Mouse (Mus musculus): Measurements from ENCODE around the gene Hamp. TPM values are rescaled to one million over a fixed set of nuclear protein-coding genes. Genes with fewer than 3 reads are reported as not detected.
A peak's percentile ranks its signal among the peaks of the same experiment; 100 is the strongest.

The Hamp gene
- total RNA-seq (2021) = not detected
- long read RNA-seq = 0 reads

DNA sequence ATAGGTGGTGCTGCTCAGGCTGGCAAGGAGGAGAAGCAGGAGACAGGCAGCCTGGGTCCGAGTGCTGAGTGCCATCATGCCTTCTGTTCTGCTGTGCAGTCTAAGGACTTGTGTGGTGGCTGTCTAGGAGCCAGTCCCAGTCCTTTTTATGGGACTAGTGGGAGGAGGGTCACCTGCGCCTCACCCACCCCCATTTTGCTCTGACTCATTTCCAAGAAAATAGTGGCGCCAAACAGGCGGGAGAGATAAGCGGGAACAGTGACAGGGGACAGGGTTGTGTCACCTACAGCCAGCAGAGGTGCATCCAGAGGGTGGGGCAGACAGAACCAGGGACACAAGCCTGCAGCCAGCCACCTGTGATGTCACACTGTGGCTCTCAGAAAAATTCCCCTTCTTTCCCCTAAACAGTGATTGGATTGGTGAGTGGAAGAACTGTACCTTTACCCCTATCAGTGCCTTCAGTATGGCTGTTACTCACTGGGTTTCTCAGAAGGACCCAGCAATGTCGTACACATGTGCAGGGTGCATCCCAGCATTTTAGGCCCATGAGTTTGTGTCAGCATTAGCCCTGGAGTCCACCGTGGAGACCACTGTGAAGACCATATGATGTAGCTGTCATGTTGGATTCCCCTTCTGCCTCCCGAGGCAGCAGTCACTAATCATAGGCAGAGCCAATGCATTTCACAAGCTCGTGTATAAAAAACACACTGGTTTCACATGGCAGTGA is at the start of gene Hamp:
Gene Hamp, minus strand, starts transcription at position 124 of the 727 bp plus-strand sequence.
- no peak for DNase-seq (ENCODE audit: low spot score in 2 of 2)

DNA sequence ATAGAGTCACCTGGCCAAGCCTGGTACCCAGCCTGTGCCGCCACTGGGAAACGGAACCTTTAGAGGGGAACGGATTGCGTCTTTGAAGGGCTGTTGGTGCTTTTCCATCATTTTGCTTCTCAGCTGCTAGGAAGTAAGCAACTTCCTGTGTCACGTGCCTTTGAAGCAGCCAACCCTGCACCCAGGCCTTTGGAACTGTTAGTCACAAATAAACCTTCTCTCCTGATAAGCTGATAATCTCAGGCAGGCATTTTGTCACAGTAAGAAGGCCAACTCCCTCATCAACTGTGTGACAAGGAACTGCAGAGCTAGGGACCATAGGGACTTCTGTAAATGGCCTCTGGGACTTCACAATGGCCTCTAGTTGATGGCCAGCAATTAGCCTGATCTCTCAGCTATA is 48.3 kb upstream of the Hamp start:
- no peak for DNase-seq (ENCODE audit: low spot score in 2 of 2)

DNA sequence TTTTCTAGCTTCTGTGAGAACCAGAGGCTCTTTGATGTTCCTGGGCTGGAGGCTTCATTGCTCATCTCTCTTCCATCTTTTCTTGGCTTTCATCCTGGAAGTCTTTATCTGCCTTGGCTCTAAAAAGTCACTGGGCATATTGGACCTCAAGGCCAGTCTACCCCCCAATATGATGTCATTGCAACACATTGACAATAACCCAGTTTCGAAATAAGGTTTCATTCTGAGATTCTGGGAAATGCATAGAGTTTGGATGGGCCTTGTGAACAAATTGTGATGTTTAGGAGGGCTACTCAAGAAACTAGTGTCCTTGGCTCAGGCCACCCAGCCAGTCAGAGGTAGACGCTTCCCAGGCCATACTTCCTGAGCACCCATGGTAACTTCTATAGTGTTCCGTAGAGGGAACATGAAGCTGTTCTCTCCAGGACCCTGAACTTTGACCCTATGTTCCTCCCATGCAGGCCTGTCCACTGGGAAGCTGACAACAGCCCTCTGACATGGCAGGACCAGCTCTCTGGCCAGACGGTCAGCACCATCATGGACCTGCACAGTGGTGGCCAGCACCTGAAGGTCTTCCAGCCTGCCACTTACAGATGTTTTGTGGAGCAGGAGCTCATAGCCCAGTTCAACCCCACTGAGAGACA is 44.8 kb upstream of the Hamp start:
- DNase-seq (ENCODE audit: low spot score in 2 of 2) = no peak

DNA sequence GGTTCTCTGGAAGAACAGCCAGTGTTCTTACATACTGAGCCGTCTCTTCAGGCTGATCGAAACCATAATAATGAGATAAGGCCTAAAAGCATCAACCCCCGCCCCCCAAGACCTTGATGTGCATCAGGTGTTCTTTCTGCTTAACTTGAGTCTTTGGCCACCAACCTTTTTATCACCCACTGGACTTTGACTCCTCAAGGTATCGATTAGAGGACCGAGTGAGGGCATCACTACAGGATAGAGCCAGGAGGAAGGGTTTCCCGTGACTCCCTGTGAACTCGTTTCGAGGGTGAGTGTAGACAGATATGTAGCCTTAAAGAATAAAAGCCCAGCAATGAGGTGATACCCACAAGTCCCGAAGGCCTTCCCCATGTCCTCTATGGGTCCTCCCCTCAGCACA is 41.5 kb upstream of the Hamp start:
- DNase-seq (ENCODE audit: low spot score in 2 of 2) = no peak

DNA sequence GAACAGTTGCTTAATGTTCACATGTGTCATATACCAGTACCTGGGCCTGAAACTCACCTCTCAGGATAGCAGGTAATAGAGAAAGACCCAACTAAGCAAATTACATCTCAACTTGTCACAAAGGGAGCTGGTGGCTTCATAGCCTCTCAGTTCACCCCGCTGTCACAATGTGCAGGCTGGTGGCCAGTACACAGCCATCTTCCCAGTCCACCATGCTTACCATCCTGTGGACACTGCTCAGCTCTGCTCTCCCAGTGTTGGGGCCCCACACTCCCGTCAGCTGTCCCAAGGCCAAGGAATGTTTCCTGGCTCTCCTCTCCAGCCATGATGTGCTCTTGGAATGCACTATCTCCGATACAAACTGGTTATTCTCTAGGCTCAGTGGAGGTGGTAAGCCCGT is 37.9 kb upstream of the Hamp start:
- DNase-seq (ENCODE audit: low spot score in 2 of 2) = no peak

DNA sequence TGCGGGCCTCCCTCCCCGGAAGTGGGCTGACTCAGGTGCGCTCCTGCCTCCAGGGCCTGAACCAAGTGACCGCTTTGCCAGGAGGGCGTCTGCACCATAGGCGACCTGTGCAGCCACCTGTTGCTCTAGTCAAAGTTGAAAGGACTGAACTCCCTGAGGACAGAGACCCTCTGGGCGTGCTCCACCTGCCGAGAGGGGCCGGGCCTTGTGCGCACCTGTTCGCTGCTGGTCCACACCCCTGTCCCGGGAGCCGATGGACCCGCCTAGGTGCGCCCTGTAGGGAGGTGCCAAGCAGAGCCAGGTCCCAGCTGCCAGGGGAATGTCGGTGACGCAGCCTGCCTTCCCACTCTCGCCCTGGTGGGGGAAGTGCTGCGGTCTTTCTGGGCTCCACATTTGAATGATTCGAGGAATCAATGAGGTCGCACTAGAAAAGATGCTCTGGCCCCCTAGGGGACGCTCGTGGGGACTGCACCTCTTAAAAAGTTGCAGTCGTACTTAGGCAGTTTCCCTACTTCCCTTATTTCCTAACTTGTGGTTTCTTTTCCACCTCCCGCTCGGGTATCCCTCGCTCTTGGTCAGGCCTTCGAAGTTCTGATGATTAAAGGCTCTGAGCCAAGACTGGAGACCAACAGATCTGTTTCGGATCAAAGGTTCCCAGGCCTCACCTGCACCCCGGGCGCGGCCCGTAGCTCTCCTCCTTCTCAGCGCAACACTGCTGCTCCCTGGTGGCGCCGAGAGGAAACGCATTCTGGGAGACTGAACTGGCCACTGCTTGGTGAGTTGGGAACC is 29.9 kb upstream of the Hamp start, which contains the start of gene Fam187b:
Gene Fam187b, plus strand, starts transcription at position 290 of the 789 bp plus-strand sequence.
- peak; percentile 37 to 73 for DNase-seq (ENCODE audit: low spot score in 2 of 2)

DNA sequence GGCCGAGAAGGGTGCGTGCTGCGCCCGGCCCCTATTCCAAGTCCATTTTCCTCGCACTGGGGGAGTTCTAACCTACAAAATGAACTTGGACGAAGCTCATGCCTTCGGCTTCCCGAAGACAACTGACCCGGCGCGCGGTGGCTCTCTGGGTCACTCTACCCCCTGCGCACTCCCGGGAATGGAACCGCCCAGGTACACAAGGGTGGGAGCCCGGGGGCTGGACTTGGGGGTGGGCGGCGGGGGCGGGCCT is 29.3 kb upstream of the Hamp start, which contains the start of gene Lsr:
Gene Lsr, minus strand, starts transcription at position 214 of the 250 bp plus-strand sequence.
- DNase-seq (ENCODE audit: low spot score in 2 of 2) = no peak

DNA sequence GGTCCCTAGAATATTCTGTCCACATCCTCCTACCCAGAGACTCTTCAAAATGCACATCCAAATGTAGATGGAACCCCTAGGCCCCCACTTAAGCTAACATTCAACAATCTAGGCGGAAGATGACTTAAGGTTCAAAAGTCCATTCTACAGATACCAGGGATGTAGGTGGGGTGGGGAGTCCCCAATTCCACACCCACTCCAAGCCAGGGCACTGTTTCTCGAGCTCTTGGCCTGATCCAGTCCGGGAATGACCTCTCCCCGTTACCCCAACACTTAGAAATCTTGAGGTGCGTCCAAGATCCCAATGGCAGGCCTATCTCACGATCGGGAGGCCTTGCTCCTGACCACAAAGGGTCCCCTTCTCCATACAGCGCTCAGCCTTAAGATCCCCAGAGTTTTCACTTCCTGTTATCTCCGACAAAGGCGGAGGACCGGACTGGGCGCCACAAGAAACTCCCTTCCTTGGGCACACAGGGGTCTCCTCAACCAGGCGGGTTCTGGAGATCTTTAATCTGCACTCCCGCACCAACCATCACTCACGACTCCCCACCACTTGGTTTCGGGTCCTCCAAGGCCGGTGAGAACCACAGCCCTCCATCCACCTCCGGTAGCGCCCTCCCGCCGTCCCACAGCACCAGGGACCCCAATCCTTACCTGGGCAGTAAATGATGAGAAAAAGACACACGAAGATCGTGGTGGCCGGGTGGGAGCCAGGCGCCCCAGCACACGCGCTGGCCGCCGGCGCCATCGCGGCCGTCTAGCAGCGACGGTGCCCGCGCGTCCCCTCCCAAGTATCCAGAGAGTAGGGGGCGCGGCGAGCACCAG is 28.8 kb upstream of the Hamp start:
- DNase-seq (ENCODE audit: low spot score in 2 of 2) = no peak

DNA sequence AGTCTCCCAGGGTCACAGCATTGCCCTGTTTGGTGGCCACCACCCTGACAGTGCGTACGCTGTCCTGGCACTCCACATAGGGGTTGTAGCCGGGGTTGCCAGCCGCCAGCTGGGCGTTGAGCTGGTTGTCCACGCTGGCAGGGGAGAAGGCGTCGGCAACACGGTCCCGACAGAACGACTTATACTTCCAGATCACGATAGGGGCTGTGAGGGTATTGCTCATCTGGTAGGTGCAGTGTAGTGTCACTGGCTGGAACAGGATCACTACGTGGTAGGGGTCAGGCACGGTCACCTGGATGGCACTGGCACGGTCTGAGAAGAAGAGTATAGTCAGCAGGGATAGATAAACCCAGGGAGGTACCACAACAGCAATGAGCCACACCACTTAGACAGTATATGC is 28.1 kb upstream of the Hamp start:
- DNase-seq (ENCODE audit: low spot score in 2 of 2) = no peak

DNA sequence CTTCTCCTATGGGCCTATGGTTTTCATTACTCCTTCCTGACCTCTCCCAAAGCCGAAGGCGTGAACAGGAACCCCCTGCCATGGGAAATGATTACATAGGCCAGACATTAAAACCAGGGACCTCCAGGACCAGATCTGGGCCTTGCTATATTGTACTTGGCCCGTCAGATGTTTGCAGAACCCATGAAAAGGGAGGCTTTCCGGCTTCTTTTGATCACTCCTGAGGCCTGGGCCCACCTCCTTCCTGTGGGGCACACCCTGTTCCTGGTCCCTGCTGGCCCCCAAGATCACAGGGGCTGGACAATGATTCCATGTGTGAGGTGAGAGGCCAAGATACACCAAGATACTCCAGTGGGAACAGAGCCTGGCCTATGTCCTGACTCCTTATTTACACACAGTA is 25.3 kb upstream of the Hamp start:
- DNase-seq (ENCODE audit: low spot score in 2 of 2) = no peak

DNA sequence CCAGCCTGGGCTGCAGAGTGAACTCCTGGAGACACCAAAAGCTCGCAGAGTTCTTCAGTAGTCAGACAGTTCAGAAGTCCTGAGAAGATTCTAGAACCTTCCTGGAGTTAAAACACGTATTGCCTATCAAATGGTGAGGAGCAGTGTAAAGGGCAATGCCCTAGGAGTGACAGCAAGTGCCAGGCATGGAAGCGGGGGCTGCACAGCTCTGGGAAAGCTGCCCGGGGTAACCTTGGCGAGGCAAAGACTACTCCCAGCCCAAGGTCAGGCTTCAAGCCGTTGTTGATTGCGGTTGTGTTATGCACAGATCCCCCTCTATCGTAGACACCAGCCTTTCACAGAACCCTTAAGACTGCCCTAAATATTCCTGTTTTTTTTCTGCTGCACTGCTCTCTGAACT is 24.8 kb upstream of the Hamp start:
- no peak for DNase-seq (ENCODE audit: low spot score in 2 of 2)

DNA sequence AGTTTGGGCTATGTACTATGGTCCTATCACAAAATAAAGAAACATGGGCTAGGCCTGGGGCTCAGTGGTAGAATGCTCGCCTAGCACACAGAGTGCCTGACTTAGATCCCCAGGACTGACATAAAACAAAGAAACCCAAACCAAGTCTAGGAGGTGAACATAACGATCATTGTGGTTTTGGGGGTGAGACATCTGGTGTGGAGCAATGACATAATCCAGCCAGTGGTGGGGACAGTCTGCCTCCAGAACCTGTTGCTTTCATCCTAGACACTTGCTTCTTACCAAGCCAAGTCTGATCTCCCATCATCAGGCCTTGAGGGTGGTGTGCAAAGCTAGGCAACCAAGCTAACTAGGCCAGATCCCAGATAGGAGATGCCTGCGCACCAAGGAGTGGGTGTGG is 22.8 kb upstream of the Hamp start:
- DNase-seq (ENCODE audit: low spot score in 2 of 2) = no peak

DNA sequence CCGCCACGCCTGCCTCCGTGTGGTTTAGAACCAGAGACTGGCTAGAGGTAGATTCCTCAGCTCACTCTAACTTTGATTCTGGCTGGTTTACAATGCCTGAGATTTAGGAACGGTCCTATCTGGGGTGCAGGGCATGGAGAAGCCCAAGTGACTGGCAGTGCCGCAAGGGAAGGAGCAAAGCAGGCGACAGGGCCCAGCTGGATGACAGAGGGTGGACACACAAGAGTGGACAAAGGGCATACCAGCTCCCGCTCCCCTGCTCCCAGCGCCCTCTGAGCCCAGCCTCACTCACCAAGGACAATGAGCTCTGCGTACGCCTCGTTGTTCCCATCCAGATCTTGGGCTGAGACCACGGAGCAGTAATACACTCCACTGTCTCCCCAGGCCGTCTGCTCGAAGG is 21.8 kb upstream of the Hamp start:
- DNase-seq (ENCODE audit: low spot score in 2 of 2) = no peak

DNA sequence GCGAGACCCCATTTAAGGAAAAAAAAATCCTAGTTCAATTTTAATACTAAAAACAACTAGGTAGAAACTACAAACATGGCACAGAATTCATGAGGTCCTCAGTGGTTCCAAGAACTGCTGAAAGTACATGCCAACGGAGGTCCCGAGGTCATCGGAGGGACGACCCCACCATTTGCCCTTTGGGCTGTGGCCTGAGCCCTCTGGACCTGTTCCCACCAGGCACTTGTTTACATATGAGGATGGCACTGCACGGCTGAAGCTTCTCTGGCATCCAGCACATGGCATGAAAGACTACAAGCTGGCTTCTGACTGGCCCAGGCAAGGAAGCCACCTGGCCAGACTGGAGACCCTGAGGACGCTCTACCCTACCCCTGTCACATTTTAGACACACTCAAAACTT is 20.5 kb upstream of the Hamp start:
- DNase-seq (ENCODE audit: low spot score in 2 of 2) = no peak

DNA sequence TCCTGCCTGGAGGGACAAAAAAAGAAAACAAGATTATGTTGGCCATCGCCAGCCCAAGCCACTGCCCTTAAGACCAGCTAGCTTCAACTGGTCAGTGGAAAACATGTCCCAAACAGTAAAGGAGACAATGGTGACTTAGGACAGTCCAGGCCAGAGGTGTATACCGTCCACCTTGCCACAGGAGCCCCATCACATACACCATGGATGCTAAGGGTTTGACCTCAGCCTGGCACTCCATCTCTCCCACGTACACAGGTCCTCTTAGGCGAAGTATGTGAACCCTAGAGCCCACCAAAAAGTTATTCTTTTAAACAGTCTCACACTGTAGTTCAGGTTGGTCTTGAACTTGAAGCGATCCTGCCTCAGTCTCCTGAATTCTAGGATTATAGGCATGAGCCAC is 19.0 kb upstream of the Hamp start:
- DNase-seq (ENCODE audit: low spot score in 2 of 2) = no peak

DNA sequence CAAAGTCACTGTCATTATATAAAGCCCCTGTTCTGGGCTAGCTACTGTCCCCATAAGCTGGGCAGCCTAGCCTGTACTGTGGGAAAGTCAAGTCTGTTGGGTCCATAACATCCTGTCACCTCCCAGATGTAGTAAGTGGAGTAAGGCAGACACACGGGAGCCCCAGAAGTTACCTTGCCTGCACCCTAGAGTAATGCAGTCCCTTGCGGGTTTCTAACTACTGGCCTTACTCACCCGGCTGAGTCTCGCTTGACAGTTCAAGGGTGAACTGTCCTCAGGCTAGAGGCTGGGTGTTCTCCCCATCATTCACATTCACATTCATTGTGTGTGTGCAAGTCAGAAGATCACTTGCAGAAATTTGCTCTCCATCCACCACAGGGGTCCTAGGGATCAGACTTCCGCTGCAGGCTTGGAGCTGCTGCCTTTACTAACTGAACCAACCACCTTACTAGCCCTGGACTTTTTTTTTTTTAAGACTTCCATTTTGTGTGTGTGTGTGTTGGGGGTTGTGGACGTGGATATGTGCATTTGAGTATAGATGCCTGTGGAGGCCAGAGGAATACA is 16.0 kb upstream of the Hamp start:
- DNase-seq (ENCODE audit: low spot score in 2 of 2) = no peak

DNA sequence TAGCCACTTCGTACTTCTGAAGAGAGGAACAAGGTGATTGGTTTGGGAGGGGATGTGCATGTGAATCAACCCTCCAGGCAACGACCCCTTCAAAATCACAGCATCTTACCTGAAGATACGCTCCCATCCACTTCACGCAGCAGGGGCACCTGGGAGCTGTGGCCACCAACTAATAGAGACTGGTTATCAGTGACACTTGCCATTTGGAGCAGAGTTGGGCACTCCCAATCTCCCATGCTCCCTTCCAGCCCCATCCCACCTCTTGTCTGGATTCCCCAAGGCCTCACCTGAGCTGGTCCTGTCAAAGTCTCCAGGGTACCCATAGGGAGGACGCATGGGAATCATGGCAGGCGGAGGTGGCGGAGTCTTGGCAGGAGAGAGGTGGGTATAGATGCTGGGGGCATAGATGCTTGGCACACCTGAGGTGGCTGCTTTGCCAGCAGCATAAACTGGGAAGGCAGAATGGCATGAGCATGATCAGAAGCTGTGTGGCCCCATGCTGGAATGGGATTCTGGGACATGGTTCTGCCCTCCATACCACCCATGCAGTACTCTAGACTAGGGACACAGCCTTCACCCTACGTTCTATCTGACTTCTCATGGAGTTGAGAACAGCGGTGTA is 15.1 kb upstream of the Hamp start:
- no peak for DNase-seq (ENCODE audit: low spot score in 2 of 2)

DNA sequence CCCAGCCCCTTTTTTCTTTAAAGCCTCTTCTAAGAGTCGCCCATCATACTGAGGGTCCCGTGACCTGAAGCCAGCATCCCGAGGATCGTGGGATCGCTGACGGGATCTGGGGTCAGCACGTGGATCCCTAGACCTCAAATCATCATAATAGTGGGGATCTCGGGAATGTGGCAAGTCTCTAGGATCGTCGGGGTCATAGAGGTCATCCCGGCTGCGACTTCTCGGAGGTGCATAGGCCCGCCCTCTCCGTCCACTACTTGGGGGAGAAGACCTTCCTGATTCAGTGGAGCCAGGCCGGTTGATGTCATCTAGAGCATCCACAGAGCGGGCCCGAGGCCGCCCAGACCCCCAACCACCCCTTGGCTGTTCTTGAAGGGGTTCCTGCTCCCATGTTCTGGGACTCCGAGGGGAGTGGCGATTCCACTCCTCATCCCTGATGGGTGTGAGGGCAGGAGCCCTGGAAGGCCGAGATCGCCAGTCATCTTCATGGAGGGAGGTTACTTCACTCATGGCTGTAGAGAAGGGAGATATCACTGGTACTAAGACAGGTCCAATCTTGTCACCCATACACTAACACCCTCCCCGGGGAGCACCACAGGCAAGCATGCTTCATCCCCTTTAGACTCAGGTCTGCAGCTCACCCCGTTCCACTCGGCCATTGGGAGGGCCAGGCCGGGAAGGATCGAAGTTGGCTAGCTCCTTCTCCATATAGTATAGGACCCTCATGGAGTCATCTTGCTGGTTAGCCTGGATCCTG is 14.5 kb upstream of the Hamp start:
- no peak for DNase-seq (ENCODE audit: low spot score in 2 of 2)

DNA sequence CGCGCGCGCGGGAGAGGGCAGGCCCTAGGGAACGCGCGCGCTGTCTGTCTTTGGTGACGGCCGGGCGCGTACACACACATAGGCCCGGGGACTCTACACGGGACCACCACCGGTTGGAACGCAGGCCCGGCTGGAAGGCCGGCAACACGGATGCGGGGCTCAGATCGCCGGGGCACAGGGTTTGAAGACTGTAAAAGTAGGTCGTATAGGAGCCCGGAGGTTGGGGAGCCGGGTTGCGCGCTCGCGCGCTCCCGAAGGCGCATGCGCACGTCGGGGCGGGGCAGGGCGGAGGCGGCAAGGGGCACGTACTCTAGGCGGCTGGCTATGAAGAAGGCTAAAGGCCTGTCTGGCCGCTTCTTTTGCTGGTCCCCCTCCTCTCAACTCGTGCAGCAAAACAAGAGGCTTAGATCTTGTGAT is 13.5 kb upstream of the Hamp start:
- DNase-seq (ENCODE audit: low spot score in 2 of 2) = peak; percentile 88 to 93

DNA sequence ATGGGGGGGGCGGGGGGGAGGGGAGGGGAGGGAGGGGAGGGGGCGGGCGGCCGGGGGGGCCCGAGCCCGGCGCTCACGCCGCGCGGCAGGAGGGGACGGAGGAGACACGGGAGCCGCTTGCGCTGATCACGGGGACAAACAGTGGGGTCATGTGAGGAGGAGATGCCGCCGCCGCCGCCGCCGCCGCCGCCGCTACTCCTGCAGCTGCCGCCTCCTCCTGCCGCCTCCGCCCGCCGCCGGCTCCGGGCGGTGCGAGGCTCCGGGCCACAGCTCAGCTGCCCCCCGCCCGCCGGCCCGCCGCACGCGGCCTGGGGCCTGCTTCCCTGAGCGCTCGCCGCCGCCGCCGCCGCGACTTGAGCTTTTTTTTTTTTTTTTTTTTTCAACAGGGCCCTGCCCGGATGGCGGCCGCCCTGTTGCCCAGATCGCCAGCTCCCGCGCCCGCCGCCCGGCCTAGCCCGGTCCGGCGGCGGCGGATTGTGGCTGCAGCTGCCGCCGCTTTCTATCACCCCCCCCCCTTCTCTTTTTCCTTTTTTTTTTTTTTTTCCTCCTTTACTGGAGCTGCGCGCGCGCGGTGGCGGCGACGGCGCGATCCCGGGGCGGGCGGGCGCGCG is 13.0 kb upstream of the Hamp start, which contains the start of gene Usf2:
Gene Usf2, minus strand, starts transcription at position 48 of the 611 bp plus-strand sequence.
- DNase-seq (ENCODE audit: low spot score in 2 of 2) = peak; percentile 68 to 79
